Mouse (Mus musculus) liver, adult (tissue): ENCODE measurements around the gene Thumpd3.
A peak's percentile ranks its signal among the peaks of the same experiment; 100 is the strongest.

Experiments
- GATA4 ChIP-seq: IDR thresholded peaks from 2 replicates; pipeline ENCODE4 v1.6.1; 2014; ENCODE audit warnings: mild to moderate bottlenecking, low read length; ENCODE audit not compliant: insufficient replicate concordance

The Thumpd3 gene

GRCm38 (mm10) chr6:113046041-113046975 lies at the start of gene Thumpd3:
Gene Thumpd3, plus strand, starts transcription at chr6:113046225.
- peak; percentile 54; the same call in 1 of the 2 replicates for TF ChIP-seq GATA4

DNA sequence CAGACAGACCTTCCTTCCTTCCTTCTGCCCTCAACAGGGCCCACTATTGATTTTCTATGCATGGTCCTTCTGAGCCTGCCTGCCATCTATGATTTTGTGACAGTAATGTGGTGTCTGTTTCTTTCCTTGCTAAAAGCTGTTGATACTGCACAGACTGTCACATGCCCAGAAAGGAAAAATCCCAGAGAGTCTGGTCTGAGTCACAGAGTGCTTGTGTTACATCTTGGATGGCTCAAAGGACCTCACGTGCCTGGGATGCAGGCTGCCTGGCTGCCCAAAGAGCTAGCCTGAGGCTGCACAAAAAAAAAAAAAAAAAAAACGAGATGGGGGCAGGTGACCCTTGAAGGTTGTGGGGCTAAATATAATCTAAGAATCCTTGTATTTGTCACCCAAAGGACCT lies 46.8 kb upstream of the Thumpd3 start:
- TF ChIP-seq GATA4, result no peak

DNA sequence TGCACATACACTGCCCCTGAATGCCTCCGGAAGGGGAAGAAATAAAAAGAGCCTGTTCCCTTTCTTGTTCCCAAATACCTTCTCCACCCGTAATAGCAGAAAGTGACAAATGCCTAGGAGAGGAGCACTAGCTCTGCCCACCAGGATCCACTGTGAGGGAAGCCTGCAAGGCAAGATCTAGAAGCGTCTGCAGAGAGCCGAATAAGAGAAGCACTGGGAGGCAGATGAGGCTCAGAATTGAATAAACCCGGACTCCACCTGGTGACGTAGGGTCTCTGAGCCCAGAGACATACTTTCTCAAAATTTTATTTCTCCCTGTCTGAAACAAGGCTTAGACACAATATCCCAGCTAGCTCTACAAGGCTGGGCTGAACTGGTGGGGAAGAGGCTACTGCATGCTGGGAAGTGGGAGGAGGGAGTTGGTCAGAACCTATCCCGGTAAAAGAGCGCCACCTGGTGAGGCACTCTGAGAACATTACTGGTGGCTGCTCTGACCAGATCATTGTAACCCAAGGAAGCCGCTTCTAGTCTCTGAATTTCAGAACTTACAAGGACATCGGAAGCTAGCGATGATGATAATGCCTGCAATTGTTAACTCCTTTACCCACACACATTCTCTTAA lies 45.2 kb upstream of the Thumpd3 start:
- no peak for TF ChIP-seq GATA4

DNA sequence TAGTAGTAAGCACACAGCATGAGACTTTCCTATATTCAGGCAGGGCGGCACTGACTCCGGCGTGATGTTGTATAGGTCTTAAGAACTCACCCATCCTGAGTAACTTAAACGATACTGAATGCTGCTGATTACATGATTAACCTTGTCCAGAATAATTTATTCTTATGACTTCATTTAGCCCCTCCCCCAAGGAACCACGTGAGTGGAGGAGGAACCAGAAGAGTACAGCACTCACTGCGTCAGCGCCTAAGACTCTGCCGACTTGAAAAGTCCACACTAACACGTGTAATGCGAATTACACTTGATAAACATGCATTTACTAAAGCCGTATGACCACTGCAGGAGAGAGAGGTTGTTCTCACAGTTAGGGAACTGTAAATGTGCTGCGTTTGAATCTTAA lies 44.3 kb upstream of the Thumpd3 start:
- TF ChIP-seq GATA4, result no peak

DNA sequence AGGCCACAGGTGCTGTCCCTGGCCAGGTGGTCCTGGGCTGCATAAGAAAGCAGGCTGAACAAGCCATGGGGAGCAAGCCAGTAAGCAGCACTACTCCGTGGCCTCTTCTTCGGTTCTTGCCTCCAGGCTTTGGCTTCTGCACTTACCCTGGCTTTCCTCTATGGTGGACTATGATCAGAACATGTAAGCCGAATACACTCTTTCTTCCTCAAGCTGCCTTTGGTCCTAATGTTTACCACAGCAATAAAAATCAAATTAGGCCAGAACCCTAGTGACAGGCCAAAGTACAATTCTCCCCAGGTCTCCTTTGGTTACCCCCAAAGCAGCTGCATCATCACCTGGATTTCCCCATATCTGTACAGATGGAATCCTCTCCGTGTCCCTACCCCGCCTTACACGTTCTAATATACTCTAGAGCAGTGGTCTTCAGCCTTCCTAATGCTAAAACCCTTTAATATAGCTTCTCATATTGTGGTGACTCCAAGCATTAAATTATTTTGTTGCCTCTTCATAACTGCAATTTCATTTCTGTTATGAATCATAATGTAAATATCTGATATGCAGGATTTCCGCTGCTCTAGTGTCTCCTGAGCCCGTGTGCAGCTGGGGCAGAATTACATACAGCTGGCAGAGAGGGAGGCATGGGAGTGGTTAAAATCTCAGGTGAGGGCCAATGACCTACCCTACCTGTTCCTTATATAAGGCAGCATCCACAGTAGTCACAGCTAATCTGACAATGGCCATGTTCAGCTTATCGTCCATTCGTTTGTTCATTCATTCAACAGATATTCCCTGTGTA lies 42.5 kb upstream of the Thumpd3 start:
- no peak for TF ChIP-seq GATA4

DNA sequence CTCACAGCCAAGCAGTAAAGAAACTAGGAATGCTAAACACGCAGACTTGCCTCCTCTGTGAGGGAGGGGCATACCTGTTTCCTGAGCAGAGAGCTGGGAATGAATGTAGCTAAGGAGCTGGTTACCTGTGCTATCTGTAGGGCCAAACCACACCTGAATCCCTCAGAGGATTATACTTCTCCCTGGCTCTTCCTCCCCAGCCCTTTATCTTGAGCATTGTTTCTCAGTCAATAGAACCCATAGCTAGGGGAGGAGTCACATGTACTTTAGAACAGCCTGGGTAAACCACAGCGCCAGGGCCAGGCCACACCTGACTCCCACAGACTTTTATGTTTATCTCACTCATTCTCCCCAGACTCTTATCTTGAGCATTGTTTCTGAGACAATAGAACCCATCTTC lies 39.2 kb upstream of the Thumpd3 start:
- TF ChIP-seq GATA4, result no peak

DNA sequence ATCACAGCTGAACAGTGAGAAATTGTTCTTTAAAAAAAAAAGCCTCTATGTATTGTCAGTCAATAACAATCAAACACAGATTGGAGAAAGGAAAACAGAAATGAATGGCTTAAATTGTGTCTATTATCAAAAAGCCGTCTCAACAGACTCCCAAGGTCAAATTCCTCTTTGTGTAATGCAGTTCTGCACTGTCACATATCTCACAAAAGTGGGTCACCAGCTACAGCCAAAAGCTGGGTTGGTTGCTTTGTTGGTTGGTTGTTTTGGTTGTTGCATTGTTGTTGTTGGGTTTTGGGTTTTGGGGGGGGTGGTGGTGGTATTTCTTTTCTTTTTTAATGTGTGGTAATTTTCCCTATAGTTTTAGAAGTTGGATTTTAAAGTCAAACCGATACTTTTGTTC lies 34.1 kb upstream of the Thumpd3 start:
- no peak for TF ChIP-seq GATA4

- TF ChIP-seq GATA4, result no peak
These were observed 33.5 kb upstream of the Thumpd3 start for GRCm38 (mm10) chr6:113012495-113012941.

GRCm38 (mm10) chr6:113013550-113013949 lies 32.5 kb upstream of the Thumpd3 start:
- no peak for TF ChIP-seq GATA4

GRCm38 (mm10) chr6:113017500-113018047 lies 28.5 kb upstream of the Thumpd3 start:
- 0 out of 2 replicates have a peak, but pooled peaks have one; percentile 9 for TF ChIP-seq GATA4

GRCm38 (mm10) chr6:113018139-113018538 lies 27.9 kb upstream of the Thumpd3 start:
- TF ChIP-seq GATA4, result no peak

- no peak for TF ChIP-seq GATA4
These were observed 21.2 kb upstream of the Thumpd3 start for GRCm38 (mm10) chr6:113024866-113025265.

DNA sequence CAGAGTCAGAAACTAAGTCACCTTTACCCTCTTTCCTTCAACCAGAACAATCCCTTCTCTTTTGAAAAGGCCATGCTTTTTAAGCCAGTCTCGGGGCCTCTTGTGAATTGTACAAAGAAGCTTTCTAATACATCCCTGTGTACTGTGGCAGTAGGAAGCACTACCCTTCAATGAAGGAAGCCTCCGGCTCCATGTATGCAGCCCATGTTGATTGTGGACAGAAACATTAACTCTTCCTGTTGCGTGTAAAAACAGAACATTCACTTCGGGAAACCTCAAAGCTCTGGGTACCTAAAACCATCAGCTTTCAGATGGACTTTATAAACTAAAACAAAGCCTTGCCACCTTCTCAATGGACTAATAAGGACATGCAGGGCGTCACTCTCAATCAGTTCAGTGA lies 20.3 kb upstream of the Thumpd3 start:
- no peak for TF ChIP-seq GATA4

GRCm38 (mm10) chr6:113027446-113027845 lies 18.6 kb upstream of the Thumpd3 start:
- TF ChIP-seq GATA4, result no peak

DNA sequence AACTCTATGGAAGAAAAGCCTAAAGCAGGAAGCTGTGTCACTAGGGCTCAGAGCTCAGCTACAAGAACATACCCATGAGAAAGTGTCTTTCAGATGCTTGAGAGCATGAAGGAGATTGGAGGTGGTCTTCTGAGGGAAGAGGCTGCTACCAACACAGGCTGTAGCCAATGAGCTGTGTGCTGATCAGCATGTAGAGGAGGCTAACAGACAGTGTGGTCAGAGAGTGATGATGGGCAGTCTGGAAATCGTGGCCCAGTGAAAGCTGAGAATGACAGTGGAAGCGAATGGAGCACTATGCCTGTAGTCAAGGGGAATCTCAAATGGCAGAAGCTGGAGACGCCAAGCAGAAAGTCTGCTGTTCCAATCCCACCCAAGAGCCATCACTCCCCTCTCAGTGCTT lies 17.0 kb upstream of the Thumpd3 start:
- no peak for TF ChIP-seq GATA4

- no peak for TF ChIP-seq GATA4
These were observed 15.5 kb upstream of the Thumpd3 start for GRCm38 (mm10) chr6:113030553-113030952.
